Mouse (Mus musculus) hematopoietic stem cell, adult 5-6 weeks (primary cell): ENCODE measurements around the gene Pkn3. TPM values are rescaled to one million over a fixed set of nuclear protein-coding genes. Genes with fewer than 3 reads are reported as not detected.
"Not testable (repeated sequence)": the region's sequence is repeated elsewhere in the genome, so short reads cannot be mapped to it uniquely, and the experiment has no call there.

ENCODE experiments used
- ATAC-seq, 2 experiments: fragments of 125-278 bp in 1 of 2; replicated peaks in 1 of 2; 2 replicates each; pipeline ENCODE4 v1.8.0; 2016 to 2017; ENCODE audit warnings: inconsistent platforms in 2 of 2, mild to moderate bottlenecking in 2 of 2, moderate number of reproducible peaks in 2 of 2, low read depth in 1 of 2, moderate TSS enrichment in 1 of 2; ENCODE audit not compliant: low FRiP score in 2 of 2, poor library complexity in 2 of 2, severe bottlenecking in 2 of 2, insufficient read depth in 1 of 2, low TSS enrichment in 1 of 2
- total RNA-seq: library from RNA; stranded (forward); fragments of 172-1452, 232-1000 nt; gene quantifications from 2 replicates; pipeline ENCODE4 v1.2.3, GENCODE M21; 2017

Pkn3 gene
- total RNA-seq, 1 experiment from 2014 or later, result 24.7 TPM

GRCm38 (mm10) chr2:30124472-30125274, 47.2 kb downstream of the Pkn3 start, which contains the start of gene Zer1:
Gene Zer1, minus strand, starts transcription at chr2:30124585.
- peak; percentile 93 to 98 for ATAC-seq

DNA sequence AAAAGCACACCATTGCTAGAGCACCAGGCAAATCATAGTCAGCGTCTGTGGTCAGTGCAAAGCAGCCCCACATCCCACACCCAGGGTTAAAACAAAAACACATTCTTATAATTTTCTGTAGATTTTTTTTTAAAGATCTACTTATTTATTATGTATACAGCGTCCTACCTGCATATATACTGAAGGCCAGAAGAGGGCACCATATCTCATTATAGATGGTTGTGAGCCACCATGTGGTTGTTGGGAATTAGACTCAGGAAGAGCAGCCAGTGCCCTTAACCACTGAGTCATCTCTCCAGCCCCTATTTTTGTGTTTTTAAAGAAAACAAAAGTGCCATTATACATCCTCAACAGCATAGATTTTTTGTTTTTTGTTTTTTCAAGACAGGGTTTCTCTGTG, 51.3 kb downstream of the Pkn3 start:
- no peak for ATAC-seq

DNA sequence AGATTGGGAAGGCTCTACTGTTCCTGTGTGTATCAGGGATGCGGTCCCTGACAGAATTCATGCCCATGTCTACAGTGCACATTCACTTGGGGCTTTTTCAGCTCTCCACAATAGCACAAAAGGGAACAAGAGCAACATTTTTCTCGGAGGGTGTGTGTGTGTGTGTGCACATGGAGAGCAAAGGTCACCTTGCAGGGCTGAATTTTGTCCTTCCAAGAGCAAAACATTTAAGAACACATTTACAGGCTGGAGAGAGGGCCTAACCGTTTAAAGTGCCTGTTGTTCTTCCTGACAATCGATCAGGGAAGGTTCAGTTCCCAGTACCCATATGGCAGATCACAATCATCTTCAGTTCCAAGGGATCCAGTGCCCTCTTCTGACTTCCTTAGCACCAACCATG, 52.7 kb downstream of the Pkn3 start:
- no peak for ATAC-seq

DNA sequence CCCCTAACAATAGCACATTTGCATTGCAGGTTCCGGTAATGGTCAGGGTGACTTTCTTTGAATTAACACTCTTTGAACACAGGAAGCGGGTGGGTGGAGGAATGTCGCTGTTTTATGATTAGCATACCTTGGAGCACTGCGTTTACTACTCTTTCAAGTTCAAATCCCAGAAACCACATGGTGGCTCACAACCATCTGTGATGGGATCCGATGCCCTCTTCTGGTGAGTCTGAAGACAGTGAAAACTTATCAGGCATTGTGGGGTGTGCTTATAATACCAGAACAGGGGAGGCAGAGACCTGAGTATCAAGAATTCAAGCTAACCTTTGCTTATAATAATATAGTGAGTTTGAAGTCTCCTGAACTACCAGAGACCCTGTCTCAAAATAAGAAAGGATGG, 53.8 kb downstream of the Pkn3 start:
- not testable (repeated sequence) for ATAC-seq

- no peak for ATAC-seq
Observed at GRCm38 (mm10) chr2:30132801-30133612, 55.5 kb downstream of the Pkn3 start.

DNA sequence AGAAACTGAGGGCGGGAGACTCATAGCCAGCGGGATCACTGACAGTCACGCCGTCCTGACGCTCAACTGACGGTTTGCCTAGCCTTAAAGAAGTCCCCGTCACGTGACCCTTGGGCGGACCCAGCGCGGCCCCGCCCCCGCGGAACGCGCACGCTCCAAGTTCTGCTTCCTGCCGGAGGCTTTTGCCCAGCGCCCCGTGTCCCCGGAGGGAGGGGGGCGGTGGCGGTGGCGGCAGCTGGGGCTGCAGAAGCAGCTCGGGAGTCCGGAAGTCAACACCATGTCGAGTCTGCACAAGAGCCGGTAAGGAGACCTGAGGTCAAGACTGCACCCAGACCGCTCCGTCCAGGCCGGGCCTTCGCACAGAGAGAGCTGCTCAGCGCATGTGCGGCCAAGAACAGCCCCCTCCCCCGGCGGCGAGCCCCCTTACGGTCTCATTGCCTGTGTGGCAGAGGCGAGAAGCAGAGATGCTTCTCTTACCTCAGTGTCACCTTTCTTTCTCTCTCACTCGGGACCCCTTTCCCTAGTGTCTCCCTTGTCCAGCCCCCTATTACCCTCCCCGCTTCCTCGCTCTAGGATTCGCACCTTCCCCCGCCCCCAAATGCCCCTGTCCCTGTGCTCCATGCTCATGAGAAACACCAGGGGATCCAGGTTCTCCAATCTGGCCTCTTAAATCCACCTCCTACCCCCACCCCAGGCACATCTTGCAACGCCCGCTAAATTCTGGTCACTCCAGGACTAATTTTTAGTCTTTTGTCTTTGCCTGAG, 56.3 kb downstream of the Pkn3 start, which contains the start of gene Tbc1d13:
Gene Tbc1d13 (plus strand): TSS at position 134 of the 765 bp plus-strand sequence.
- peak; percentile 93 to 94 for ATAC-seq

- ATAC-seq, result no peak
Observed at GRCm38 (mm10) chr2:30134378-30134711, 56.9 kb downstream of the Pkn3 start.

GRCm38 (mm10) chr2:30134928-30135620, 57.6 kb downstream of the Pkn3 start:
- ATAC-seq, result no peak

DNA sequence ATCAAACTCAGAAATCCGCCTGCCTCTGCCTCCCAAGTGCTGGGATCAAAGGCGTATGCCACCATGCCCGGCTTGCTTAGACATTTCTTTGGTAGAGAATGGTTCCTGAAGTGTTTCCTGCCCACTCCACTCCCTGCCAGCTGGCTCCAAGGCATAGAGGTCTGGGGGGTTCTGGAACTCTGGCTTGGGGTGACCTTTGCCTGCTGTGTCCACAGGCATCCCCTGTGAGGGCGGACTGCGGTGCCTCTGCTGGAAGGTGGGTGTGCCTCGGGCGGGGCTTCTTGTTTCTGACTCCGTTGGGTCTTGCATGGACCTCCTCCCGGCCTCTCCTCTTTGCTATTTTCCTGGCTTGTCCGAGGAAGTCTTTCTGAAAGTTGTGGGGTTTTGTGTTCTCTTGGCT, 59.0 kb downstream of the Pkn3 start:
- no peak for ATAC-seq

GRCm38 (mm10) chr2:30140021-30140420, 62.5 kb downstream of the Pkn3 start:
- not testable (repeated sequence) for ATAC-seq

Other genes starting within 250 kb of the Pkn3 start
- 6.1 and 7.7 TPM in 2 replicates for gene Cercam, start 208.5 kb upstream of the Pkn3 start, total RNA-seq
- 82.9 and 92.5 TPM in 2 replicates for gene Odf2, start 188.5 kb upstream of the Pkn3 start, total RNA-seq
- 71.4 and 79.7 TPM in 2 replicates for gene Gle1, start 142.3 kb upstream of the Pkn3 start, total RNA-seq
- 135 and 155 TPM in 2 replicates for gene Sptan1, start 112.1 kb upstream of the Pkn3 start, total RNA-seq
- gene Wdr34, start 28.8 kb upstream of the Pkn3 start, total RNA-seq, result 8.4 and 11.6 TPM in 2 replicates
- 1,010 and 1,764 TPM in 2 replicates for gene Set, start 20.3 kb upstream of the Pkn3 start, total RNA-seq
- 5.4 and 6.5 TPM in 2 replicates for gene Zdhhc12, start 16.0 kb downstream of the Pkn3 start, total RNA-seq
- gene Zer1, start 46.9 kb downstream of the Pkn3 start, total RNA-seq, result 12.6 and 15.6 TPM in 2 replicates
- gene Tbc1d13, start 56.1 kb downstream of the Pkn3 start, total RNA-seq, result 31.4 and 35.0 TPM in 2 replicates
- 3.2 and 8.1 TPM in 2 replicates for gene Endog, start 93.8 kb downstream of the Pkn3 start, total RNA-seq
- 24.7 and 42.1 TPM in 2 replicates for gene Spout1, start 100.8 kb downstream of the Pkn3 start, total RNA-seq
- gene Kyat1, start 128.2 kb downstream of the Pkn3 start, total RNA-seq, result 9.3 and 10.3 TPM in 2 replicates
- gene Lrrc8a, start 160.0 kb downstream of the Pkn3 start, total RNA-seq, result 11.3 and 15.3 TPM in 2 replicates
- gene Gm28035, start 162.9 kb downstream of the Pkn3 start, total RNA-seq, result 1.4 TPM in 1 of 2 replicates, not detected in the other
- gene Phyhd1, start 188.5 kb downstream of the Pkn3 start, total RNA-seq, result 1.2 and 2.1 TPM in 2 replicates
- gene Gm28038, start 203.4 kb downstream of the Pkn3 start, total RNA-seq, result not detected in 2 replicates
- 8.8 and 9.9 TPM in 2 replicates for gene Dolk, start 208.7 kb downstream of the Pkn3 start, total RNA-seq
- gene Nup188, start 208.7 kb downstream of the Pkn3 start, total RNA-seq, result 18.9 and 25.4 TPM in 2 replicates